10 mouse cellular contexts compared by ENCODE assay signal in genomic region chr8:126523060-126523574, GRCm38 (mm10). TPM values are rescaled to one million over a fixed set of nuclear protein-coding genes. Genes with fewer than 3 reads are reported as not detected.
A peak's percentile ranks its signal among the peaks of the same experiment; 100 is the strongest.
DNase-seq lines count a peak whose midpoint lies in the region; ATAC-seq and TF ChIP-seq lines count a peak whose summit lies in the region.
"Had no signal": no experiment of that assay in that cellular context is flagged by ENCODE, and none has a peak within 500 bp of the region (broad histone marks: within the 10 kb centered on the region; RNA-seq: fewer than 3 reads in every experiment).

No protein-coding gene starts in this region.

- no peak overlapping the region for H3K4me3 ChIP-seq in layer of hippocampus, adult 2 months
- no peak overlapping the region for H3K4me3 ChIP-seq in forebrain, postnatal 0 days (ENCODE audit: low read depth, low read length)

- peaks cover 11% of the 10 kb centered on the region; the same call in 1 of the 2 replicates for H3K4me1 ChIP-seq in forebrain, postnatal 0 days (ENCODE audit: insufficient read depth)

- no peaks in the 10 kb centered on the region for H3K36me3 ChIP-seq in forebrain, postnatal 0 days (ENCODE audit: insufficient read depth)

- no peak overlapping the region for H3K9ac ChIP-seq in forebrain, postnatal 0 days

- no peak for DNase-seq in layer of hippocampus, adult 2 months (ENCODE audit: low spot score in 2 of 2)
- no peak for DNase-seq in layer of hippocampus, adult 9-11 months
- peak; percentile 71 for DNase-seq in adrenal gland, postnatal 10 days
- peak; percentile 72 for DNase-seq in forebrain, postnatal 0 days
- peak; percentile 57 for DNase-seq in lung, postnatal 36 days
- no peak for DNase-seq in spleen, adult 12 weeks (ENCODE audit: low spot score)
- no peak for DNase-seq in left cerebral cortex, postnatal 25 days (ENCODE audit: low spot score in 2 of 2)
- DNase-seq in urinary bladder, adult 18-20 months (ENCODE audit: low spot score in 2 of 2): no peak
- DNase-seq: kidney, postnatal 10 days; spleen, adult 18-20 months had no signal

- WGBS in forebrain, postnatal 0 days: 46% methylated on average over 11 of the region's 11 CpGs

- no peaks in the 10 kb centered on the region for H3K9me3 ChIP-seq in forebrain, postnatal 0 days (ENCODE audit: low read length)

- peak; percentile 76 for ATAC-seq in forebrain, postnatal 0 days

- intact Hi-C loops in left cerebral cortex, postnatal 25 days (cut with DNase I): no loop called here

- H3K27ac ChIP-seq in layer of hippocampus, adult 2 months: peak overlapping the region; percentile 75
- H3K27ac ChIP-seq in forebrain, postnatal 0 days (ENCODE audit: low read depth, low read length): peak overlapping the region; percentile 54; the same call in 1 of the 2 replicates

- peak; percentile 49 for TF ChIP-seq CTCF in layer of hippocampus, adult 2 months (conservative IDR thresholded peaks at IDR 0.05)
- no peak for TF ChIP-seq CTCF in forebrain, postnatal 0 days (IDR thresholded peaks at IDR 0.05; ENCODE audit: low read depth)

- H3K4me2 ChIP-seq in forebrain, postnatal 0 days (ENCODE audit: low read depth): no peak overlapping the region

- H3K27me3 ChIP-seq in forebrain, postnatal 0 days (ENCODE audit: insufficient read depth, low read length): no peaks in the 10 kb centered on the region

RNA-seq across cellular contexts. Expression of gene Tarbp1, which starts 48.3 kb away (rescaled TPM):
- total RNA-seq in layer of hippocampus, adult 2 months (2021): 1 to 10 TPM; 4.6 to 4.9 TPM
- 1 to 10 TPM; 8.7 to 9.8 TPM for total RNA-seq in adrenal gland, postnatal 10 days (2021)
- total RNA-seq in forebrain, postnatal 0 days (2014; rRNA removed): 5.6 and 5.8 TPM in 2 replicates
- 0.82 and 1.1 TPM in 2 replicates for polyA plus RNA-seq in forebrain, postnatal 0 days (2015; fragmentation: Nextera tagmentation; extraction: Ambion mirVana)
- 1 to 10 TPM; 3.6 to 4.2 TPM for total RNA-seq in left cerebral cortex, postnatal 25 days (2021)

Comparison
In these comparisons a context has a peak if more than half of its experiments do, and no peak if none do; other contexts are left out.
1. DNase-seq: peak in adrenal gland, postnatal 10 days (single experiment), forebrain, postnatal 0 days (single experiment) and lung, postnatal 36 days (single experiment); none in layer of hippocampus, adult 2 months (0 of 2), layer of hippocampus, adult 9-11 months (single experiment), spleen, adult 12 weeks (single experiment), left cerebral cortex, postnatal 25 days (0 of 2) and urinary bladder, adult 18-20 months (0 of 2).